Mouse (Mus musculus) C2C12 (cell line): ENCODE data around the gene Mrln.

ENCODE experiments used
- CEBPB ChIP-seq: IDR thresholded peaks from one replicate; pipeline ENCODE4 v1.6.1; 2011; ENCODE audit warnings: low read depth, mild to moderate bottlenecking, control low read depth, moderate library complexity
- CTCF ChIP-seq: IDR thresholded peaks from one replicate; pipeline ENCODE4 v1.5.1; 2011; ENCODE audit not compliant: control insufficient read depth, insufficient read depth, insufficient read length
- FOSL1 ChIP-seq: IDR thresholded peaks from one replicate; pipeline ENCODE4 v1.8.0; 2011; ENCODE audit warnings: mild to moderate bottlenecking, low read length; ENCODE audit not compliant: poor library complexity, insufficient read depth, severe bottlenecking
- MAX ChIP-seq: IDR thresholded peaks from one replicate; pipeline ENCODE4 v1.6.1; 2011; ENCODE audit warnings: mild to moderate bottlenecking, control low read depth
- MYOD1 ChIP-seq: IDR thresholded peaks from one replicate; pipeline ENCODE4 v1.6.1; 2011; ENCODE audit warnings: low read depth; ENCODE audit not compliant: control insufficient read depth, insufficient read length
- MYOG ChIP-seq: IDR thresholded peaks from one replicate; pipeline ENCODE4 v1.6.1; 2011; ENCODE audit not compliant: control insufficient read depth, insufficient read length; ENCODE audit errors: extremely low read depth
- USF1 ChIP-seq: IDR thresholded peaks from one replicate; pipeline ENCODE4 v1.6.1; 2011; ENCODE audit warnings: low read depth, mild to moderate bottlenecking, control low read depth, moderate library complexity

DNA sequence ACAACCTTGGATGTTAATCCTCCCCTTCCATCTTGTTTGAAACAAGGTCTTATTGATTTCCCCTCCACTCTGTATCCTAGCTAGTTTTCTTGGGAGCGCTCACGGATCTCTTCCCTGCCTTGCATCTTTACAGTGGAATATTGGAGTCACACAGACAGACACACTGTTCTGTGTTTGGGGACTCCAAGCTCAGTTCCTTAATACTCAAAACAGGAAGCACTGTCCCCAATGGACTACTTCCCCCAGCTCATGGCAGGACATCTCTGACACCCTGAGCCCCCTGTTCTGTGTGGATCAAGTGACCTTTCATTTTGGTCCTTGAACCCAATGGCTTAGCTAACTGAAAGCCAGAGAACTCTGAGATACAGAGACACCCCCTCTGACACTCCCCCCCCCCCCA is 6.9 kb upstream of the Mrln start:
- TF ChIP-seq CTCF (no peak), MAX (no peak), USF1 (no peak), MYOD1 (no peak), FOSL1 (no peak), CEBPB (no peak), MYOG (no peak)
